21 mouse cellular contexts compared by ENCODE assay signal in genomic region chr19:40812778-40813177, GRCm38 (mm10). TPM values are rescaled to one million over a fixed set of nuclear protein-coding genes. Genes with fewer than 3 reads are reported as not detected.
DNase-seq lines count a peak whose midpoint lies in the region; ATAC-seq and TF ChIP-seq lines count a peak whose summit lies in the region.
"Had no signal": no experiment of that assay in that cellular context is flagged by ENCODE, and none has a peak within 500 bp of the region (broad histone marks: within the 10 kb centered on the region; RNA-seq: fewer than 3 reads in every experiment).

No protein-coding gene starts in this region.

- H3K9me3 ChIP-seq in heart, embryonic 16.5 days (replicated peaks; ENCODE audit: control insufficient read depth, low read length), result no peaks in the 10 kb centered on the region
- H3K9me3 ChIP-seq in liver, embryonic 11.5 days (ENCODE audit: control insufficient read depth, low read length), result no peaks in the 10 kb centered on the region
- H3K9me3 ChIP-seq: hindbrain, embryonic 15.5 days; intestine, embryonic 15.5 days; limb, embryonic 15.5 days had no signal

- no peak for TF ChIP-seq EP300 in heart, adult 2 months (IDR thresholded peaks at IDR 0.05; ENCODE audit: insufficient read depth, low read depth, low read length)

- no peaks in the 10 kb centered on the region for H3K79me2 ChIP-seq in heart, adult 2 months (replicated peaks; ENCODE audit: control insufficient read depth, insufficient read depth, low read length)

- no peaks in the 10 kb centered on the region for H3K36me3 ChIP-seq in heart, embryonic 16.5 days (ENCODE audit: control insufficient read depth, insufficient read depth)
- H3K36me3 ChIP-seq in heart, adult 2 months (ENCODE audit: control insufficient read depth, insufficient read depth, low read length), result no peaks in the 10 kb centered on the region
- no peaks in the 10 kb centered on the region for H3K36me3 ChIP-seq in liver, embryonic 11.5 days (ENCODE audit: control insufficient read depth, insufficient read depth, low read length)
- H3K36me3 ChIP-seq: hindbrain, embryonic 15.5 days; intestine, embryonic 15.5 days; limb, embryonic 15.5 days had no signal

- H3K4me3 ChIP-seq in heart, embryonic 16.5 days (ENCODE audit: low read length), result no peak overlapping the region
- no peak overlapping the region for H3K4me3 ChIP-seq in heart, adult 2 months
- H3K4me3 ChIP-seq in liver, embryonic 11.5 days (ENCODE audit: low read depth, low read length), result peak overlapping the region; percentile 28
- H3K4me3 ChIP-seq: gastrocnemius, adult 2 months; hindbrain, embryonic 15.5 days; intestine, embryonic 15.5 days; limb, embryonic 15.5 days had no signal

- DNase-seq in heart, adult 2 months, result no peak
- DNase-seq in c-Kit-positive CD71-positive TER-119-negative erythroid progenitor cells, embryonic 14.5 days (ENCODE audit: low read depth), result peak; percentile 42
- DNase-seq in liver, embryonic 11.5 days (ENCODE audit: low spot score), result no peak
- DNase-seq in kidney, adult 8-10 months, result no peak
- no peak for DNase-seq in layer of hippocampus, postnatal 10 days (ENCODE audit: low spot score in 2 of 2)
- DNase-seq: adrenal gland, postnatal 10 days; B cell, adult 2 months; cerebellum, adult 11-12 months; cerebellum, postnatal 14 days; embryo, embryonic 11 days; gastrocnemius, adult 2 months; heart, postnatal 36 days; layer of hippocampus, postnatal 36 days; lung, postnatal 10 days had no signal

- ATAC-seq in heart, embryonic 16.5 days (replicated peaks; ENCODE audit: extremely low read depth, insufficient read depth, low FRiP score), result no peak
- ATAC-seq in liver, embryonic 11.5 days (replicated peaks; ENCODE audit: low FRiP score), result peak; percentile 72
- ATAC-seq in megakaryocyte-erythroid progenitor cell, adult 5-6 weeks (replicated peaks; ENCODE audit: low FRiP score, low TSS enrichment, poor library complexity, severe bottlenecking), result peak; percentile 42
- ATAC-seq: midbrain, embryonic 16.5 days had no signal

- WGBS in heart, embryonic 16.5 days, result 27% methylated on average over 3 of the region's 3 CpGs
- 25% methylated on average over 3 of the region's 3 CpGs for WGBS in heart, adult 2 months
- WGBS in liver, embryonic 11.5 days, result 21% methylated on average over 3 of the region's 3 CpGs

- TF ChIP-seq CTCF in heart, adult 2 months (IDR thresholded peaks at IDR 0.05), result no peak

- no peak overlapping the region for H3K9ac ChIP-seq in heart, embryonic 16.5 days (ENCODE audit: low read length)
- H3K9ac ChIP-seq in heart, adult 2 months (ENCODE audit: low read depth, low read length), result no peak overlapping the region
- H3K9ac ChIP-seq in liver, embryonic 11.5 days (ENCODE audit: low read depth, low read length), result peak overlapping the region; percentile 59
- H3K9ac ChIP-seq: hindbrain, embryonic 15.5 days; intestine, embryonic 15.5 days; limb, embryonic 15.5 days had no signal

- no peak overlapping the region for H3K27ac ChIP-seq in heart, embryonic 16.5 days (ENCODE audit: low read length)
- H3K27ac ChIP-seq in heart, adult 2 months, result no peak overlapping the region
- H3K27ac ChIP-seq in liver, embryonic 11.5 days (ENCODE audit: low read depth, low read length), result peak overlapping the region; percentile 97
- H3K27ac ChIP-seq: gastrocnemius, adult 2 months; hindbrain, embryonic 15.5 days; intestine, embryonic 15.5 days; limb, embryonic 15.5 days; stomach, postnatal 0 days had no signal

- H3K4me1 ChIP-seq in heart, embryonic 16.5 days (ENCODE audit: control insufficient read depth, insufficient read depth, low read length), result peaks cover 7% of the 10 kb centered on the region
- H3K4me1 ChIP-seq in heart, adult 2 months (ENCODE audit: control insufficient read depth, insufficient read depth, low read length), result no peaks in the 10 kb centered on the region
- peaks cover 29% of the 10 kb centered on the region for H3K4me1 ChIP-seq in liver, embryonic 11.5 days (replicated peaks; ENCODE audit: control insufficient read depth, insufficient read depth, low read length)
- H3K4me1 ChIP-seq: hindbrain, embryonic 15.5 days; intestine, embryonic 15.5 days; limb, embryonic 15.5 days had no signal

- no peak for TF ChIP-seq POLR2A in heart, adult 2 months (IDR thresholded peaks at IDR 0.05; ENCODE audit: insufficient read depth, low read depth, low read length)

- intact Hi-C loops in heart, adult 2 months (cut with DNase I), result no loop called here

- H3K4me2 ChIP-seq in heart, embryonic 16.5 days (ENCODE audit: low read depth, low read length), result peak overlapping the region; percentile 50; the same call in 1 of the 2 replicates
- H3K4me2 ChIP-seq in liver, embryonic 11.5 days, result peak overlapping the region; percentile 70
- H3K4me2 ChIP-seq: hindbrain, embryonic 15.5 days; intestine, embryonic 15.5 days; limb, embryonic 15.5 days had no signal

- no peaks in the 10 kb centered on the region for H3K27me3 ChIP-seq in heart, embryonic 16.5 days (ENCODE audit: control insufficient read depth, insufficient read depth, low read length)
- H3K27me3 ChIP-seq in heart, adult 2 months (ENCODE audit: control insufficient read depth, insufficient read depth, low read length), result no peaks in the 10 kb centered on the region
- H3K27me3 ChIP-seq in liver, embryonic 11.5 days (replicated peaks; ENCODE audit: control insufficient read depth, insufficient read depth, low read length), result no peaks in the 10 kb centered on the region
- H3K27me3 ChIP-seq: hindbrain, embryonic 15.5 days; intestine, embryonic 15.5 days; limb, embryonic 15.5 days had no signal

RNA-seq across cellular contexts. Expression of gene Ccnj, which starts 18.3 kb away (rescaled TPM):
- 6.3 and 6.6 TPM in 2 replicates for polyA plus RNA-seq in heart, embryonic 16.5 days (2015; fragmentation: Nextera tagmentation; extraction: Ambion mirVana)
- total RNA-seq in heart, adult 2 months (2021), result 1 to 10 TPM; 4.3 to 4.9 TPM
- polyA plus RNA-seq in heart, adult 2 months (2012; rRNA removed), result 4.2 and 7.0 TPM in 2 replicates
- 12.4 and 13.2 TPM in 2 replicates for polyA plus RNA-seq in liver, embryonic 11.5 days (2014; fragmentation: Nextera tagmentation; extraction: Ambion mirVana)
- total RNA-seq in megakaryocyte-erythroid progenitor cell, adult 5-6 weeks (2014; fragmentation: Nextera tagmentation), result 3.8 and 4.6 TPM in 2 replicates
- total RNA-seq in megakaryocyte-erythroid progenitor cell, adult 5-6 weeks (2017), result 4.4 and 6.2 TPM in 2 replicates
- 10 to 100 TPM in 1 of 2 experiments, 1 to 10 TPM in 1; 9.4 to 10.3 TPM for total RNA-seq in layer of hippocampus, postnatal 10 days (2021)
